Mouse (Mus musculus) kidney, embryonic 16.5 days (tissue): ENCODE measurements around the gene Flt1. TPM values are rescaled to one million over a fixed set of nuclear protein-coding genes. Genes with fewer than 3 reads are reported as not detected.

Source experiments
- ATAC-seq: fragments of 200-750 bp; cut with Nextera tagmentation; 2 replicates; pipeline ENCODE4 v1.8.0; 2017; ENCODE audit warnings: moderate TSS enrichment; ENCODE audit not compliant: low FRiP score, low TSS enrichment
- H3K27ac ChIP-seq: fragments of 300-500 bp; sonication (generic); 2 replicates; pipeline ENCODE4 v1.5.1; 2014; ENCODE audit warnings: low read length
- H3K27me3 ChIP-seq: fragments of 300-500 bp; sonication (generic); 2 replicates; pipeline ENCODE4 v1.6.1; 2014; ENCODE audit warnings: low read length, control low read depth, mixed read lengths; ENCODE audit not compliant: insufficient read depth
- H3K36me3 ChIP-seq: fragments of 300-500 bp; sonication (generic); 2 replicates; pipeline ENCODE4 v1.6.1; 2014; ENCODE audit warnings: low read length, control low read depth, mixed read lengths; ENCODE audit not compliant: insufficient read depth
- H3K4me1 ChIP-seq: fragments of 300-500 bp; sonication (generic); 2 replicates; pipeline ENCODE4 v1.6.1; 2014; ENCODE audit warnings: low read length, control low read depth, mixed read lengths; ENCODE audit not compliant: insufficient read depth
- H3K4me2 ChIP-seq: fragments of 300-500 bp; sonication (generic); replicated peaks from 2 replicates; pipeline ENCODE4 v1.6.1; 2014; ENCODE audit warnings: low read depth, low read length
- H3K4me3 ChIP-seq: fragments of 300-500 bp; sonication (generic); 2 replicates; pipeline ENCODE4 v1.5.1; 2014; ENCODE audit warnings: mild to moderate bottlenecking, low read length
- H3K9ac ChIP-seq: fragments of 300-500 bp; sonication (generic); replicated peaks from 2 replicates; pipeline ENCODE4 v1.6.1; 2014; ENCODE audit warnings: low read length
- H3K9me3 ChIP-seq: fragments of 300-500 bp; sonication (generic); 2 replicates; pipeline ENCODE4 v1.6.1; 2016; ENCODE audit warnings: low read length, control low read depth
- WGBS: fragments of 180-500 bp; shearing (Covaris S2); extraction: QIAGEN DNeasy Blood & Tissue Kit; methylation state at CpG from one replicate; pipeline ENCODE4 v1.1.7; 2014; 5-methylcytosine and 5-hydroxymethylcytosine counted together
- polyA plus RNA-seq: library from polyadenylated mRNA; unstranded; fragments of >200 nt; fragmentation: Nextera tagmentation; extraction: Ambion mirVana; gene quantifications from 2 replicates; pipeline ENCODE4 v1.2.1, GENCODE M21; 2015

Gene Flt1
- polyA plus RNA-seq, 1 experiment from 2014 or later = 19.7 TPM

DNA sequence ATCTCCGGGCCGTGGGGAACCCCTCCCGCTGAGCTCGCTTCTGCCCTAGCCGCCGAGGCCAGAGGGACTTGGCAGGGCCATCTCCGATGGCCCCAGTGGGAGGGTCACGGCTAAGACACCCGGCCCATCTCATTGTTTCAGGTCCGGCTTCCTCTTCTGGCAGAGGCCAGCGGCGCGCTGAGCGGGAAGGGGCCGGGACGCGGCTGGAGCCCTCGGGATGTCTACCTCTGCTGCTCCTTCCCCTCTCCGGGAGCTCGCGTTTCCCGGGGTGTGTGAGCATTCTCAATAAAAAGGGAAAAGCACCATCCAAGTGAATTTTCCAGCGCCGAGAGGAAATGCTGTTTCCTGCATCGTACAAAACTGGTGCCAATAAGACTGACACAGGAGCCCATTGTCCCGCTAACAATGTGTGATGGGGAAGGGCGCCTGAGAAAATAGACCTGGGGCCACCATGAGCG lies 25.9 kb upstream of the Flt1 start:
- peak overlapping the region; percentile 72; the same call in 1 of the 2 replicates for H3K27ac ChIP-seq
- peak overlapping the region; percentile 53 for H3K9ac ChIP-seq
- WGBS = under 1% methylated on average over 26 of the region's 28 CpGs

DNA sequence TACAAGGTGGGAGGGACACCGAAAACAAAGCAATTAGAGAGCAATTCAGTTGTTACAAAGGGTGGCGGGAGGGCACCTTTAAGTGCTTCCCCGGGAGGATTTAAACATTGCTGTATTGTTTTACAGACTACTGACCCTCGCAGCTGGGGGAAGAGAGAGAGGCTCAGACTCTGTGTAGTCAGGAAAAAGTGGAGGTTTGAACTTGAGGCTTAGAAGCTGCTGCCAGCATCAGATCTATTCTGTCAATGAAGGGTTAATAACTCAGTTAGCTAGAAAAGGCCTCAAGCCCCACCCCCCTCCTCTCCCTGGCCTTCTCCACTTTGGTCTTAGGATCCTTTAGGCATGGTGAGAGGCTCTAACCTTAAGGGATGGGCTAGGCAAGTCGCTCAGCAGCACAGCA lies 24.2 kb upstream of the Flt1 start:
- Histone ChIP-seq H3K36me3 (no peaks in the 10 kb centered on the region), H3K9ac (no peak overlapping the region), H3K4me1 (peaks cover 31% of the 10 kb centered on the region), H3K4me3 (no peak overlapping the region), H3K27me3 (peaks cover 45% of the 10 kb centered on the region), H3K4me2 (no peak overlapping the region), H3K9me3 (peaks cover 3% of the 10 kb centered on the region; the same call in 1 of the 2 replicates), H3K27ac (no peak overlapping the region)
- ATAC-seq = no peak
- WGBS = 13% methylated on average over 5 of the region's 5 CpGs

More for the DNA sequence above, 25.9 kb upstream of the Flt1 start:
- peaks cover 31% of the 10 kb centered on the region for H3K4me1 ChIP-seq
- H3K4me2 ChIP-seq = peak overlapping the region; percentile 54
- peak; percentile 80 for ATAC-seq
- peaks cover 39% of the 10 kb centered on the region for H3K27me3 ChIP-seq
- H3K4me3 ChIP-seq = peak overlapping the region; percentile 34
- H3K9me3 ChIP-seq = peaks cover 3% of the 10 kb centered on the region; the same call in 1 of the 2 replicates
- no peaks in the 10 kb centered on the region for H3K36me3 ChIP-seq

DNA sequence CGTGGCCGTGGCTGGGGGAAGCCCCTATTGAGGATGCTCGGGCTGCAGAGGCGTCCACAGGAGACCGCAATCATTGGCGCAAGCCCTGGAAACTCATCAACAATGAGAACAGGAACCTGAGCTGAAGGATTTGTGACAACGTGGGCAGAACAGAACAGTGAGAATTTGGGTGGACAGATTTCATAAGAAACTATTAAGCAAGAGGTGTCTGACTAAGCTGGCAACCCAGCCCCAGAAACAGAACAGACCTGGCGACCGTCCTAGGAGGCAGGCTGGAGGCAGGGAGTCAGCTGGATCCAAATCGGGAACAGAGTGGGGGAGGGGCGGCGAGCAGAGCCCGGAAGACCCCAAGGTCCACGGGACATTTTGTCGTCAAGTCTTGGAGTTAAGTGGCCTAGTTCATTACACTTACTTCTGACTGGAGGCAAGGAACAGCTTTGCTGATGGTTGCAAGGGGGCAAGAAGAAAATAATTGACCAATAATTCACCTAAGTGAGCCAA lies 22.3 kb upstream of the Flt1 start:
- H3K4me2 ChIP-seq = peak overlapping the region; percentile 41
- 4% methylated on average over 15 of the region's 15 CpGs for WGBS
- H3K27me3 ChIP-seq = peaks cover 42% of the 10 kb centered on the region
- no peak for ATAC-seq
- H3K27ac ChIP-seq = no peak overlapping the region
- H3K4me1 ChIP-seq = peaks cover 29% of the 10 kb centered on the region
- peak overlapping the region; percentile 12 for H3K4me3 ChIP-seq
- 0 out of 2 replicates have a peak overlapping the region, but pooled peaks have one; percentile 4 for H3K9ac ChIP-seq
- H3K9me3 ChIP-seq = no peaks in the 10 kb centered on the region; the same call in 1 of the 2 replicates
- no peaks in the 10 kb centered on the region for H3K36me3 ChIP-seq

DNA sequence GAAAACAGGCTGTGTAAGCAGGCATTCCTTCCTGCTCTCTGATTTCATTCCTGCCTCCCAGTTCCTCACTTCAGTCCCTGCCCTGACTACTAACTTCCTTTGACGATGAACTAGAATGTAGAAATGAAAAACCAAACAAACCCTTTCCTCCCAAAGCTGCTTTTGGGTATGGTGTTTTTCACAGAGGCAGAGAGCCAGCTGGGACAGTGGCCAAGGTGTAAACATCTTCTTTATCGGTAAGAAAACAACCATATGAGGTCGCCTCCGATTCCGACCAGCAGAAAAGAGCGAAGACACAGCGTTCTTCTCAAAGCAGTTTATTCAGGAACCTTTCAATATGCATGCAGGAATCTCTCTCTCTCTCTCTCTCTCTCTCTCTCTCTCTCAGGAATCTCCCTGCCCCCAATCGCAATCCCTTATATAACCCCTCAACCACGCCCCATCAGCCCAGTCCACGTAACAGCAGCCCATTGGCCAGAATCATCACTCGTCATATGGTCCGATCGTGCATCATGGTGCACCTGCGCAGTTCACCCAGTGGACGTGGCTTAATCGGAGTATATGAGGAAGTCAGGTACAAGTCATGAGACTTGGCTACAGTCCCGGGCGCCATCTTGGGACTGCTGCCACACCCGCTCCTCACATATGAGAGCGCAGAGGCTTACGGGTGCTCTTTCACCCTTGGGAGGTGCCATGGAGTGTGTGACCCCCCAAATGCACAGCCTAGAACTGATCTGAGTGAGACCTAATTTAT lies 19.3 kb upstream of the Flt1 start:
- Histone ChIP-seq H3K4me3 (no peak overlapping the region), H3K36me3 (no peaks in the 10 kb centered on the region), H3K27ac (no peak overlapping the region), H3K27me3 (peaks cover 24% of the 10 kb centered on the region), H3K9ac (no peak overlapping the region), H3K9me3 (no peaks in the 10 kb centered on the region; the same call in 1 of the 2 replicates), H3K4me2 (no peak overlapping the region), H3K4me1 (peaks cover 10% of the 10 kb centered on the region)
- 90% methylated on average over 21 of the region's 21 CpGs for WGBS
- ATAC-seq = no peak

DNA sequence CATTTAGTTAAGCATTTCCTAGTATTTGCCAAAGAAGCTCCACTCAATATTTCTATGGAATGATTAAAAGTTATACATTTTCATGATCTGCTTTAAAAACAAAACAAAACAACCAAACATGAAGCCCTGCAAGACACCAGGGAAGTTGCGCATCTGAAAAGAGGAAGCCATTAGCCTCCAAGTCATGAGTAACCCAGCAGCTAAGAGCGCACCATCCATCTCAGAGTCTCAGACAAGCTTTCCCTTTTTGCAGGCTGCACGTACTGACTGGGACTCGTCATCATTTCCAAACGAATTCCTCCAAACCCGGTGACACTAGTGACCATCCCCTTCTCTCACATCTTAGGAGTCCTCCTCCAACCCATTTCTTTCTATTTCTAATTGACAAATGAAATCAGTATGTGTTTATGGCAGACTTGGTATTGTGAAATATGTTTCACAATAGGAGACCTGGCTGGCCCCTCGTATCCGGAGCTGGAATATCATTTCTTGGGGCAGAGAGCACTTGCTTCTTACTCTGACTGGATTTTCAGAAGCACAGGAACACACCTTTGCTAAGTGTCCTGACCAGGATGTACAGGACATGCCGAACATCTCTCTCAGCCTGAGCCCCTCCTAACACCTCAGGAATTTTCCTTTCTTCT lies 16.8 kb upstream of the Flt1 start:
- Histone ChIP-seq H3K4me3 (no peak overlapping the region), H3K36me3 (no peaks in the 10 kb centered on the region), H3K9ac (no peak overlapping the region), H3K4me2 (no peak overlapping the region), H3K4me1 (no peaks in the 10 kb centered on the region), H3K27ac (no peak overlapping the region), H3K27me3 (peaks cover 9% of the 10 kb centered on the region; the same call in 1 of the 2 replicates), H3K9me3 (peaks cover 3% of the 10 kb centered on the region; the same call in 1 of the 2 replicates)
- no peak for ATAC-seq
- WGBS = 81% methylated on average over 9 of the region's 9 CpGs

DNA sequence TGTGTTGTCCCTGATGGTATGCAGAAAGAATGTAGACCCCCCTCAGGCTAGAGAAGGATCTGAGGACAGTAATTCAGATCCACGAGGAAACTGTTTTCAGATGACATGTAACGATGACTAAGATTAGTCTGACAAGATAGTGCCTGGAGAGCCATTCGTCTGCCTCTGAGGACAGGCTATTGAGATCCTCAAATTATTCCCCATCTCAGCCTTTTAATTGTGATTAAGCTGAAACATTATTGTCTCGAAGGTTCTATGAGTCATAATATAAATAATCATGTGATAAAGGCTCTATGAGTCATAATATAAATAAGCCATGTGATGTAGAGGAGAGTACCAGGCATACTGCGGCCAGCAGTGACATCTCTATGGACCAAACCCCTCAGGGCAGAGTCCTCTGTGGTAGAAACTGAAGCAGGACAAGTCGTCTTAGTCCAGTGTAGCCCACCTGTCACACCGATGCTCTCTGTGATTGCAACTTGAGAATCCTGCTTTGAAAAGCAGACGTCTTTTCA lies 11.0 kb upstream of the Flt1 start:
- H3K9ac ChIP-seq = no peak overlapping the region
- no peak overlapping the region for H3K27ac ChIP-seq
- H3K4me3 ChIP-seq = no peak overlapping the region
- H3K27me3 ChIP-seq = no peaks in the 10 kb centered on the region
- no peaks in the 10 kb centered on the region for H3K4me1 ChIP-seq
- 75% methylated on average over 8 of the region's 8 CpGs for WGBS
- no peak for ATAC-seq
- peaks cover 9% of the 10 kb centered on the region for H3K9me3 ChIP-seq
- H3K36me3 ChIP-seq = no peaks in the 10 kb centered on the region
- H3K4me2 ChIP-seq = no peak overlapping the region

DNA sequence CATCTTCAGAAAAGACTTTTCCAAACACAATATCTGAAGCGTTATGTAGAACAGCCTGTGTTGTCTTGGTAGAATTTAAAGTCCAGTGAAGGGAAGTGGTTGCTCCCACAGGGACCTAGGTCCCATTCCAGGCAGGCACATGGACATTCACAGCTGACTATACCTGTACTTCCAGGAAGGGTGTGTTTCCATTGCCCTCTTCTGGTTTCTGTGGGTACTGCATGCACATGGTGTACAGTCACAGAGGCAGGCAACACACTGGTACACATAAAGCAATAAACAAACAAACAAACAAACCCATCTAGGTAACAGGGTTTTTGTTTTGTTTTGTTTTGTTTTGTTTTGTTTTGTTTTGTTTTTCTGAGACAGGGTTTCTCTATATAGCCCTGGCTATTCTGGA lies 7.9 kb upstream of the Flt1 start:
- 90% methylated on average over 1 of the region's 1 CpGs for WGBS
- Histone ChIP-seq H3K4me3 (no peak overlapping the region), H3K4me1 (no peaks in the 10 kb centered on the region), H3K27me3 (peaks cover 28% of the 10 kb centered on the region), H3K36me3 (no peaks in the 10 kb centered on the region), H3K4me2 (no peak overlapping the region), H3K27ac (no peak overlapping the region), H3K9ac (no peak overlapping the region), H3K9me3 (peaks cover 5% of the 10 kb centered on the region)
- ATAC-seq = no peak

DNA sequence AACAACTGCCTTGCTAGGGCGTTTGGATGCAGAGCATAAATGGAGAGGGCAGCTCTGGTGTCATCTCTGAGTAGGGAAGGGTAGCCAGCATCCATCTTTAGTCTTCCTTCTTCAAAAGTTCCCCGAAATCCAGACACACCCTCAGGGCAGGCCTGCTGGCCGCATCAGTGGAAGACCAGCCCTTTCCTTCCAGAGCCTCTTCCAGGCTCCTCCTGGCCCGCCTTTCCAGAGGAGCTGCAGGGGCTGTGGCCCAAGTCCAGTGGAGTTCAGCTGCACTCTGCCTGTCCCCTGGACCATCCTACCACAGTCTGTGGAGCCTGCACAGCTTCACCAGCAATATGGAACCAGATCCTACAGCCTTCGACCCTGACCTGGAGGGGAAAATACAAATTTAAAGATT lies 7.1 kb upstream of the Flt1 start:
- Histone ChIP-seq H3K4me2 (no peak overlapping the region), H3K4me1 (no peaks in the 10 kb centered on the region), H3K9ac (no peak overlapping the region), H3K27ac (no peak overlapping the region), H3K27me3 (peaks cover 35% of the 10 kb centered on the region), H3K9me3 (peaks cover 5% of the 10 kb centered on the region), H3K4me3 (no peak overlapping the region), H3K36me3 (no peaks in the 10 kb centered on the region)
- no peak for ATAC-seq
- 73% methylated on average over 5 of the region's 5 CpGs for WGBS

DNA sequence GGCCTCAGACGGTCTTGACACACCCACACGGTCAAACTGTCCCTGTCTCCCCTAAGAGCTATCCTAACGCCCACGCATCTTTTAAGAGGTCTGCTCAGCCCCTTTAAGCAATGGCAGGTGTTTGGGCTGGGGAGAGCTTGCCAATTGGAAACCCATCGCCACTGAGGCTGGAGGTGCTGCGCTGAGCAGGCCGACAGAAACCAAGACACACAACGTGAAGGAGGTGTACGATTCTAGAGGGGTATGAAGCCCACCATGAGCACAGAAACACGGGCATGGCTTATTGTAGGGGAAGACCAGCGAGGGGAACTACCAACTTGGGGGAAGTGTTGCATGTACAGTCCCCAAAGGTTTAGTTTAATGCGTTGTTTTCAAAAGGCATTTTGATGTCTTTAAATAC lies 1.7 kb upstream of the Flt1 start:
- no peak for ATAC-seq
- peaks cover 83% of the 10 kb centered on the region for H3K27me3 ChIP-seq
- no peak overlapping the region for H3K4me3 ChIP-seq
- WGBS = 13% methylated on average over 12 of the region's 12 CpGs
- H3K4me2 ChIP-seq = no peak overlapping the region
- H3K9me3 ChIP-seq = no peaks in the 10 kb centered on the region
- peaks cover 20% of the 10 kb centered on the region for H3K4me1 ChIP-seq
- H3K9ac ChIP-seq = no peak overlapping the region
- no peaks in the 10 kb centered on the region for H3K36me3 ChIP-seq
- H3K27ac ChIP-seq = no peak overlapping the region
